Mouse (Mus musculus): ENCODE results near the gene Gtse1.

- TF ChIP-seq CTCF (IDR thresholded peaks at IDR 0.05; ENCODE audit: borderline replicate concordance, control insufficient read depth, extremely low read depth, insufficient read depth, low read length, poor library complexity) (peak; percentile 28; the same call in 1 of the 2 replicates), POLR2A (IDR thresholded peaks at IDR 0.05; ENCODE audit: control insufficient read depth, extremely low read depth, insufficient read depth, low read length, poor library complexity) (peak; percentile 77)
These were observed 19.4 kb downstream of the Gtse1 start, which contains the start of gene Trmu for GRCm38 (mm10) chr15:85878848-85879497.
